Comparison of ENCODE assay signal across 27 mouse cellular contexts in the genomic region with DNA sequence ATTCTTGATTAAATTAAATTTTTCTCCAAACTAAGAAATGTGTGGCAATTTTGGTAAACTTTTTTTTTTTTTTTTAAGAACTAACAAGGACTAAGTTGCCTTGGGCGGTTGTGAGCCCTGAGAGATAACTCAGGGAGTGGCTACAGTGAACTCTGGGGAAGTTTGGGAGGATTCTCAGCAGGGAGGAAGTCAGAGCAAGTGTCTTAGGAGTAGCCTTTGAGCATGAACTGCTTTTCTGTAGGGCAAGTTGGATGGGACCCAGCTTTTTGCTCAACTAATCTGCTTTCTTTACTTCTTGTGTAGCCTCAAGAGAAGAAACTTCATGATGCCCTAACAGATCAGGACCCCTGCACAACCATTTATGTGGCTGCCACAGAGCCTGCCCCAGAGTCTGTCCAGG. TPM values are rescaled to one million over a fixed set of nuclear protein-coding genes. Genes with fewer than 3 reads are reported as not detected.
"Had no signal": no experiment of that assay in that cellular context is flagged by ENCODE, and none has a peak within 500 bp of the region (broad histone marks: within the 10 kb centered on the region; RNA-seq: fewer than 3 reads in every experiment).

No protein-coding gene starts in this region.

- H3K4me2 ChIP-seq: heart, embryonic 12.5 days; hindbrain, embryonic 13.5 days; hindbrain, embryonic 15.5 days; kidney, embryonic 15.5 days; limb, embryonic 13.5 days; limb, embryonic 15.5 days; liver, embryonic 12.5 days; liver, embryonic 15.5 days had no signal

- ATAC-seq: hindbrain, postnatal 0 days; intestine, embryonic 16.5 days; liver, embryonic 12.5 days had no signal

- DNase-seq: gastrocnemius, postnatal 10 days; gastrocnemius, postnatal 25 days; heart, adult 2 months; heart, postnatal 10 days; heart, postnatal 4 days; kidney, adult 11 months; kidney, adult 2 months; kidney, adult 9 months; kidney, postnatal 14 days; kidney, postnatal 36 days; layer of hippocampus, adult 9-11 months; layer of hippocampus, postnatal 36 days; left cerebral cortex, postnatal 4 days had no signal

- H3K9ac ChIP-seq: heart, embryonic 12.5 days; hindbrain, embryonic 13.5 days; hindbrain, embryonic 15.5 days; kidney, embryonic 15.5 days; limb, embryonic 13.5 days; limb, embryonic 15.5 days; liver, embryonic 12.5 days; liver, embryonic 15.5 days had no signal

- H3K27me3 ChIP-seq: heart, embryonic 12.5 days; hindbrain, embryonic 13.5 days; hindbrain, embryonic 15.5 days; kidney, embryonic 15.5 days; limb, embryonic 13.5 days; limb, embryonic 15.5 days; liver, embryonic 12.5 days; liver, embryonic 15.5 days had no signal

- H3K4me1 ChIP-seq: heart, embryonic 12.5 days; hindbrain, embryonic 10.5 days; hindbrain, embryonic 13.5 days; hindbrain, embryonic 15.5 days; kidney, embryonic 15.5 days; limb, embryonic 13.5 days; limb, embryonic 15.5 days; liver, embryonic 12.5 days had no signal

- H3K36me3 ChIP-seq: heart, embryonic 12.5 days; hindbrain, embryonic 10.5 days; hindbrain, embryonic 13.5 days; hindbrain, embryonic 15.5 days; kidney, embryonic 15.5 days; limb, embryonic 13.5 days; limb, embryonic 15.5 days; liver, embryonic 12.5 days; liver, embryonic 15.5 days had no signal

- H3K27ac ChIP-seq: heart, adult 2 months; hindbrain, embryonic 10.5 days; hindbrain, embryonic 13.5 days; hindbrain, embryonic 15.5 days; hindbrain, postnatal 0 days; kidney, embryonic 15.5 days; kidney, postnatal 0 days; limb, embryonic 13.5 days; limb, embryonic 15.5 days; liver, embryonic 12.5 days; liver, embryonic 15.5 days had no signal

- H3K9me3 ChIP-seq: heart, embryonic 12.5 days; hindbrain, embryonic 10.5 days; hindbrain, embryonic 13.5 days; hindbrain, embryonic 15.5 days; kidney, embryonic 15.5 days; limb, embryonic 13.5 days; limb, embryonic 15.5 days; liver, embryonic 12.5 days; liver, embryonic 15.5 days had no signal

- H3K4me3 ChIP-seq: heart, adult 2 months; heart, embryonic 12.5 days; hindbrain, embryonic 10.5 days; hindbrain, embryonic 13.5 days; hindbrain, embryonic 15.5 days; kidney, embryonic 15.5 days; limb, embryonic 13.5 days; limb, embryonic 15.5 days; liver, embryonic 12.5 days; liver, embryonic 15.5 days had no signal

RNA-seq across cellular contexts. Expression of gene Slamf1, which starts 30.9 kb away (rescaled TPM):
- total RNA-seq: gastrocnemius, postnatal 25 days; granulocyte monocyte progenitor cell, adult 5-6 weeks had no signal
- polyA plus RNA-seq: liver, adult 2 months had no signal
